Mouse (Mus musculus): ENCODE results near the gene Fkbp10. TPM values are rescaled to one million over a fixed set of nuclear protein-coding genes. Genes with fewer than 3 reads are reported as not detected.

Gene Fkbp10
- total RNA-seq, 2 experiments from 2014 or later: 1.9 to 4.5 TPM

- intact Hi-C loops (cut with DNase I): loop anchor here (2.0 kb wide), 2 partner anchors 47 to 129 kb away; partner anchors contain the start of gene Klhl11
- Histone ChIP-seq H3K4me3 (no peak overlapping the region), H3K27ac (peak overlapping the region; percentile 28; the same call in 1 of the 2 replicates)
- TF ChIP-seq CTCF (IDR thresholded peaks at IDR 0.05): peak; percentile 79
- DNase-seq: peak; percentile 82
Measured at GRCm38 (mm10) chr11:100425851-100426250, 10.4 kb downstream of the Fkbp10 start.

- H3K27ac ChIP-seq: no peak overlapping the region
- DNase-seq: peak; percentile 4
- intact Hi-C loops (cut with DNase I): loop anchor here (2.0 kb wide), 2 partner anchors 46 to 128 kb away; partner anchors contain the start of gene Klhl11
- H3K4me3 ChIP-seq: no peak overlapping the region
- TF ChIP-seq CTCF (IDR thresholded peaks at IDR 0.05): no peak
Measured at GRCm38 (mm10) chr11:100426820-100427219, 11.3 kb downstream of the Fkbp10 start.

- no peak for TF ChIP-seq CTCF (IDR thresholded peaks at IDR 0.05)
- Histone ChIP-seq H3K27ac (no peak overlapping the region), H3K4me3 (no peak overlapping the region)
- intact Hi-C loops (cut with DNase I): no loop called here
- peak; percentile 13 for DNase-seq
Measured at GRCm38 (mm10) chr11:100428612-100429199, 13.2 kb downstream of the Fkbp10 start.

GRCm38 (mm10) chr11:100430052-100430451 is 14.6 kb downstream of the Fkbp10 start:
- Histone ChIP-seq H3K4me3 (no peak overlapping the region), H3K27ac (no peak overlapping the region)
- TF ChIP-seq CTCF (IDR thresholded peaks at IDR 0.05): no peak
- DNase-seq: no peak
- intact Hi-C loops (cut with DNase I): no loop called here

- no peak for TF ChIP-seq CTCF (IDR thresholded peaks at IDR 0.05)
- H3K27ac ChIP-seq: no peak overlapping the region
- intact Hi-C loops (cut with DNase I): no loop called here
- no peak overlapping the region for H3K4me3 ChIP-seq
- DNase-seq: no peak
Measured at GRCm38 (mm10) chr11:100432002-100432401, 16.5 kb downstream of the Fkbp10 start.

GRCm38 (mm10) chr11:100435678-100436246 is 20.3 kb downstream of the Fkbp10 start:
- TF ChIP-seq CTCF (IDR thresholded peaks at IDR 0.05): no peak
- intact Hi-C loops (cut with DNase I): no loop called here
- Histone ChIP-seq H3K27ac (no peak overlapping the region), H3K4me3 (no peak overlapping the region)
- no peak for DNase-seq

- no peak for DNase-seq
- intact Hi-C loops (cut with DNase I): no loop called here
- Histone ChIP-seq H3K27ac (no peak overlapping the region), H3K4me3 (no peak overlapping the region)
- TF ChIP-seq CTCF (IDR thresholded peaks at IDR 0.05): no peak
Measured at GRCm38 (mm10) chr11:100437901-100438300, 22.4 kb downstream of the Fkbp10 start.

- intact Hi-C loops (cut with DNase I): no loop called here
- Histone ChIP-seq H3K4me3 (peak overlapping the region; percentile 93), H3K27ac (peak overlapping the region; percentile 85)
- TF ChIP-seq CTCF (IDR thresholded peaks at IDR 0.05): no peak
- peak; percentile 91 for DNase-seq
Measured at GRCm38 (mm10) chr11:100440691-100441522, 25.4 kb downstream of the Fkbp10 start.

- Histone ChIP-seq H3K4me3 (peak within 1 kb of the TSS; percentile 93), H3K27ac (peak within 1 kb of the TSS; percentile 85)
- TF ChIP-seq CTCF (IDR thresholded peaks at IDR 0.05): no peak
- DNase-seq: no peak
- intact Hi-C loops (cut with DNase I): no loop called here
Measured at GRCm38 (mm10) chr11:100441797-100442196, 26.3 kb downstream of the Fkbp10 start, which contains the start of the genes Nt5c3b and Klhl10. Gene Nt5c3b (minus strand): TSS chr11:100441808. Gene Klhl10 (plus strand): TSS chr11:100441917.

GRCm38 (mm10) chr11:100442625-100443024 is 27.1 kb downstream of the Fkbp10 start:
- DNase-seq: no peak
- Histone ChIP-seq H3K4me3 (no peak overlapping the region), H3K27ac (no peak overlapping the region)
- TF ChIP-seq CTCF (IDR thresholded peaks at IDR 0.05): no peak
- intact Hi-C loops (cut with DNase I): no loop called here

- H3K27ac ChIP-seq: no peak overlapping the region
- intact Hi-C loops (cut with DNase I): no loop called here
Measured at GRCm38 (mm10) chr11:100457247-100457646, 41.8 kb downstream of the Fkbp10 start.

GRCm38 (mm10) chr11:100457711-100458110 is 42.2 kb downstream of the Fkbp10 start:
- intact Hi-C loops (cut with DNase I): no loop called here
- DNase-seq: no peak
- no peak overlapping the region for H3K4me3 ChIP-seq
- no peak for TF ChIP-seq CTCF (IDR thresholded peaks at IDR 0.05)
- H3K27ac ChIP-seq: no peak overlapping the region

More at GRCm38 (mm10) chr11:100457247-100457646, 41.8 kb downstream of the Fkbp10 start:
- H3K4me3 ChIP-seq: no peak overlapping the region
- no peak for TF ChIP-seq CTCF (IDR thresholded peaks at IDR 0.05)
- no peak for DNase-seq

GRCm38 (mm10) chr11:100462699-100463098 is 47.2 kb downstream of the Fkbp10 start:
- H3K4me3 ChIP-seq: no peak overlapping the region
- no peak overlapping the region for H3K27ac ChIP-seq
- TF ChIP-seq CTCF (IDR thresholded peaks at IDR 0.05): no peak
- intact Hi-C loops (cut with DNase I): no loop called here
- peak; percentile 36 for DNase-seq

Measured in gastrocnemius, adult 2 months (tissue).